Mouse (Mus musculus): ENCODE results near the gene Ccrl2. TPM values are rescaled to one million over a fixed set of nuclear protein-coding genes. Genes with fewer than 3 reads are reported as not detected.

Ccrl2 gene
- total RNA-seq, 4 experiments from 2014 or later = 0.51 to 1.5 (median 0.84) TPM

Other genes with a start within 250 kb of the Ccrl2 start
- not detected for gene Prss44, start 243.5 kb downstream of the Ccrl2 start, total RNA-seq (2022)
- under 1 TPM; 0.14 to 0.35 (median 0.25) TPM for gene Prss43, start 230.8 kb downstream of the Ccrl2 start, total RNA-seq (2022)
- under 1 TPM in 3 of 4 experiments, not detected in 1; 0.30 to 0.91 (median 0.91) TPM for gene Prss45, start 222.9 kb downstream of the Ccrl2 start, total RNA-seq (2022)
- not detected for gene Prss46, start 213.0 kb downstream of the Ccrl2 start, total RNA-seq (2022)
- 1 to 10 TPM in 3 of 4 experiments, under 1 TPM in 1; 0.95 to 2.3 (median 1.9) TPM for gene Prss50, start 199.6 kb downstream of the Ccrl2 start, total RNA-seq (2022)
- 10 to 100 TPM in 2 of 4 experiments, 1 to 10 TPM in 2; 8.4 to 13.0 (median 10.4) TPM for gene Als2cl, start 177.6 kb downstream of the Ccrl2 start, total RNA-seq (2022)
- gene Tmie, start 177.4 kb downstream of the Ccrl2 start, total RNA-seq (2022) = 1 to 10 TPM; 3.1 to 6.1 (median 4.1) TPM
- not detected for gene Fam240a, start 140.7 kb downstream of the Ccrl2 start, total RNA-seq (2022)
- under 1 TPM in 2 of 4 experiments, not detected in 2; 0.77 to 0.84 TPM for gene Tdgf1, start 111.4 kb downstream of the Ccrl2 start, total RNA-seq (2022)
- gene Lrrc2, start 106.0 kb downstream of the Ccrl2 start, total RNA-seq (2022) = 1 to 10 TPM in 3 of 4 experiments, under 1 TPM in 1; 0.70 to 2.1 (median 1.5) TPM
- under 1 TPM in 3 of 4 experiments, not detected in 1; 0.26 to 0.48 (median 0.39) TPM for gene Rtp3, start 66.9 kb downstream of the Ccrl2 start, total RNA-seq (2022)
- not detected for gene Ltf, start 38.2 kb downstream of the Ccrl2 start, total RNA-seq (2022)
- 10 to 100 TPM; 41.1 to 45.3 (median 44.9) TPM for gene Lrrfip2, start 60.1 kb upstream of the Ccrl2 start, total RNA-seq (2022)
- gene Mlh1, start 214.3 kb upstream of the Ccrl2 start, total RNA-seq (2022) = 10 to 100 TPM; 13.1 to 20.9 (median 16.4) TPM
- gene Epm2aip1, start 214.4 kb upstream of the Ccrl2 start, total RNA-seq (2022) = 10 to 100 TPM; 78.9 to 89.4 (median 83.4) TPM

Measured in left cerebral cortex, adult 8-10 months (tissue).